In genomic region chr5:113974576-113974975, GRCm38 (mm10) we compare ENCODE assay signal across 11 mouse cellular contexts. TPM values are rescaled to one million over a fixed set of nuclear protein-coding genes. Genes with fewer than 3 reads are reported as not detected.
DNase-seq lines count a peak whose midpoint lies in the region; ATAC-seq lines count a peak whose summit lies in the region.
"Had no signal": no experiment of that assay in that cellular context is flagged by ENCODE, and none has a peak within 500 bp of the region (broad histone marks: within the 10 kb centered on the region; RNA-seq: fewer than 3 reads in every experiment).

No protein-coding gene starts in this region.

- peaks cover 54% of the 10 kb centered on the region for H3K4me1 ChIP-seq in midbrain, embryonic 10.5 days
- peaks cover 35% of the 10 kb centered on the region for H3K4me1 ChIP-seq in midbrain, embryonic 15.5 days
- H3K4me1 ChIP-seq in heart, embryonic 15.5 days (replicated peaks) = peaks cover 53% of the 10 kb centered on the region
- H3K4me1 ChIP-seq in liver, embryonic 11.5 days (replicated peaks; ENCODE audit: control insufficient read depth, insufficient read depth, low read length) = peaks cover 63% of the 10 kb centered on the region
- H3K4me1 ChIP-seq in stomach, embryonic 15.5 days = peaks cover 33% of the 10 kb centered on the region

- no peak overlapping the region for H3K4me3 ChIP-seq in midbrain, embryonic 10.5 days
- H3K4me3 ChIP-seq in midbrain, embryonic 15.5 days = no peak overlapping the region
- H3K4me3 ChIP-seq in heart, embryonic 15.5 days = no peak overlapping the region
- H3K4me3 ChIP-seq in liver, embryonic 11.5 days (ENCODE audit: low read depth, low read length) = peak overlapping the region; percentile 46
- H3K4me3 ChIP-seq in stomach, embryonic 15.5 days (replicated peaks) = no peak overlapping the region

- no peaks in the 10 kb centered on the region for H3K27me3 ChIP-seq in midbrain, embryonic 10.5 days (ENCODE audit: low read depth, poor library complexity, severe bottlenecking)
- H3K27me3 ChIP-seq in midbrain, embryonic 15.5 days (replicated peaks) = no peaks in the 10 kb centered on the region
- H3K27me3 ChIP-seq in heart, embryonic 15.5 days = no peaks in the 10 kb centered on the region
- H3K27me3 ChIP-seq in liver, embryonic 11.5 days (replicated peaks; ENCODE audit: control insufficient read depth, insufficient read depth, low read length) = no peaks in the 10 kb centered on the region
- no peaks in the 10 kb centered on the region for H3K27me3 ChIP-seq in stomach, embryonic 15.5 days (replicated peaks)
- H3K27me3 ChIP-seq: Patski had no signal

- peaks cover 31% of the 10 kb centered on the region for H3K36me3 ChIP-seq in midbrain, embryonic 10.5 days
- H3K36me3 ChIP-seq in midbrain, embryonic 15.5 days (replicated peaks) = no peaks in the 10 kb centered on the region
- H3K36me3 ChIP-seq in heart, embryonic 15.5 days = 0 out of 2 replicates have a peak, but pooled peaks cover 2% of the 10 kb centered on the region
- H3K36me3 ChIP-seq in liver, embryonic 11.5 days (ENCODE audit: control insufficient read depth, insufficient read depth, low read length) = 0 out of 2 replicates have a peak, but pooled peaks cover 5% of the 10 kb centered on the region
- H3K36me3 ChIP-seq in stomach, embryonic 15.5 days = peaks cover 12% of the 10 kb centered on the region

- peak overlapping the region; percentile 63 for H3K27ac ChIP-seq in midbrain, embryonic 10.5 days (replicated peaks)
- no peak overlapping the region for H3K27ac ChIP-seq in midbrain, embryonic 15.5 days
- H3K27ac ChIP-seq in heart, embryonic 15.5 days = peak overlapping the region; percentile 73
- peak overlapping the region; percentile 98 for H3K27ac ChIP-seq in liver, embryonic 11.5 days (ENCODE audit: low read depth, low read length)
- peak overlapping the region; percentile 80; the same call in 1 of the 2 replicates for H3K27ac ChIP-seq in stomach, embryonic 15.5 days

- H3K4me2 ChIP-seq in midbrain, embryonic 15.5 days = no peak overlapping the region
- H3K4me2 ChIP-seq in heart, embryonic 15.5 days = peak overlapping the region; percentile 47
- H3K4me2 ChIP-seq in liver, embryonic 11.5 days = peak overlapping the region; percentile 62
- no peak overlapping the region; the same call in 1 of the 2 replicates for H3K4me2 ChIP-seq in stomach, embryonic 15.5 days

- ATAC-seq in midbrain, embryonic 15.5 days (replicated peaks) = no peak
- ATAC-seq in heart, embryonic 15.5 days (replicated peaks; ENCODE audit: insufficient number of reproducible peaks, insufficient read depth, low FRiP score, low read depth) = no peak
- ATAC-seq in liver, embryonic 11.5 days (replicated peaks; ENCODE audit: low FRiP score) = peak; percentile 35; the same call in 1 of the 2 replicates
- no peak for ATAC-seq in stomach, embryonic 15.5 days (ENCODE audit: insufficient read depth, low FRiP score, low read depth)

- no peak for DNase-seq in midbrain, embryonic 10.5 days (ENCODE audit: low spot score)
- DNase-seq in liver, embryonic 11.5 days (ENCODE audit: low spot score) = no peak
- no peak for DNase-seq in frontal cortex, postnatal 25 days (ENCODE audit: low spot score in 2 of 2)
- DNase-seq in left cerebral cortex, postnatal 4 days = no peak
- DNase-seq: kidney, adult 11 months had no signal

- H3K9ac ChIP-seq in midbrain, embryonic 15.5 days = no peak overlapping the region
- H3K9ac ChIP-seq in heart, embryonic 15.5 days = peak overlapping the region; percentile 3; the same call in 1 of the 2 replicates
- H3K9ac ChIP-seq in liver, embryonic 11.5 days (ENCODE audit: low read depth, low read length) = peak overlapping the region; percentile 76
- no peak overlapping the region for H3K9ac ChIP-seq in stomach, embryonic 15.5 days

- 75% methylated on average over 15 of the region's 15 CpGs for WGBS in midbrain, embryonic 10.5 days
- 54% methylated on average over 15 of the region's 15 CpGs for WGBS in midbrain, embryonic 15.5 days
- WGBS in heart, embryonic 15.5 days = 25% methylated on average over 15 of the region's 15 CpGs
- WGBS in liver, embryonic 11.5 days = 51% methylated on average over 15 of the region's 15 CpGs
- 66% methylated on average over 15 of the region's 15 CpGs for WGBS in stomach, embryonic 15.5 days

- intact Hi-C loops in left cerebral cortex, postnatal 4 days (cut with DNase I) = no loop called here

- no peaks in the 10 kb centered on the region for H3K9me3 ChIP-seq in midbrain, embryonic 10.5 days (replicated peaks)
- H3K9me3 ChIP-seq in midbrain, embryonic 15.5 days = no peaks in the 10 kb centered on the region
- no peaks in the 10 kb centered on the region for H3K9me3 ChIP-seq in heart, embryonic 15.5 days (replicated peaks)
- no peaks in the 10 kb centered on the region for H3K9me3 ChIP-seq in liver, embryonic 11.5 days (ENCODE audit: control insufficient read depth, low read length)
- H3K9me3 ChIP-seq in stomach, embryonic 15.5 days = no peaks in the 10 kb centered on the region

RNA-seq across cellular contexts. Expression of gene Ssh1, which starts 19.1 kb away (rescaled TPM):
- polyA plus RNA-seq in midbrain, embryonic 10.5 days (2016; fragmentation: Nextera tagmentation; extraction: Ambion mirVana) = 13.3 and 16.8 TPM in 2 replicates
- polyA plus RNA-seq in midbrain, embryonic 15.5 days (2015; fragmentation: Nextera tagmentation; extraction: Ambion mirVana) = 11.7 and 15.1 TPM in 2 replicates
- polyA plus RNA-seq in heart, embryonic 15.5 days (2015; fragmentation: Nextera tagmentation; extraction: Ambion mirVana) = 9.0 and 11.7 TPM in 2 replicates
- 16.2 and 17.8 TPM in 2 replicates for polyA plus RNA-seq in liver, embryonic 11.5 days (2014; fragmentation: Nextera tagmentation; extraction: Ambion mirVana)
- 13.3 and 13.7 TPM in 2 replicates for polyA plus RNA-seq in stomach, embryonic 15.5 days (2015; fragmentation: Nextera tagmentation; extraction: Ambion mirVana)
- total RNA-seq in left cerebral cortex, postnatal 4 days (2021) = 10 to 100 TPM; 36.1 to 36.9 TPM

RNA-seq across cellular contexts. Expression of gene Dao, which starts 28.9 kb away (rescaled TPM):
- polyA plus RNA-seq in midbrain, embryonic 10.5 days (2016; fragmentation: Nextera tagmentation; extraction: Ambion mirVana) = not detected in 2 replicates
- not detected in 2 replicates for polyA plus RNA-seq in midbrain, embryonic 15.5 days (2015; fragmentation: Nextera tagmentation; extraction: Ambion mirVana)
- polyA plus RNA-seq in heart, embryonic 15.5 days (2015; fragmentation: Nextera tagmentation; extraction: Ambion mirVana) = not detected in 2 replicates
- 0.23 TPM in 1 of 2 replicates, not detected in the other for polyA plus RNA-seq in liver, embryonic 11.5 days (2014; fragmentation: Nextera tagmentation; extraction: Ambion mirVana)
- polyA plus RNA-seq in stomach, embryonic 15.5 days (2015; fragmentation: Nextera tagmentation; extraction: Ambion mirVana) = 3.4 and 5.0 TPM in 2 replicates
- not detected for total RNA-seq in left cerebral cortex, postnatal 4 days (2021)
- total RNA-seq: left cerebral cortex, postnatal 36 days had no signal
- polyA plus RNA-seq: neural tube, embryonic 14.5 days had no signal

Comparison
In these comparisons a context has a peak if more than half of its experiments do, and no peak if none do; other contexts are left out.
1. H3K4me2 ChIP-seq: peak in heart, embryonic 15.5 days (single experiment) and liver, embryonic 11.5 days (single experiment); none in midbrain, embryonic 15.5 days (single experiment) and stomach, embryonic 15.5 days (single experiment).
2. H3K9ac ChIP-seq: peak in heart, embryonic 15.5 days (single experiment) and liver, embryonic 11.5 days (single experiment); none in midbrain, embryonic 15.5 days (single experiment) and stomach, embryonic 15.5 days (single experiment).